Mouse (Mus musculus): ENCODE data around the gene Gm20388. TPM values are rescaled to one million over a fixed set of nuclear protein-coding genes. Genes with fewer than 3 reads are reported as not detected.

The Gm20388 gene
- polyA plus RNA-seq, 2 experiments, result 8.5 TPM; not detected in 1

DNA sequence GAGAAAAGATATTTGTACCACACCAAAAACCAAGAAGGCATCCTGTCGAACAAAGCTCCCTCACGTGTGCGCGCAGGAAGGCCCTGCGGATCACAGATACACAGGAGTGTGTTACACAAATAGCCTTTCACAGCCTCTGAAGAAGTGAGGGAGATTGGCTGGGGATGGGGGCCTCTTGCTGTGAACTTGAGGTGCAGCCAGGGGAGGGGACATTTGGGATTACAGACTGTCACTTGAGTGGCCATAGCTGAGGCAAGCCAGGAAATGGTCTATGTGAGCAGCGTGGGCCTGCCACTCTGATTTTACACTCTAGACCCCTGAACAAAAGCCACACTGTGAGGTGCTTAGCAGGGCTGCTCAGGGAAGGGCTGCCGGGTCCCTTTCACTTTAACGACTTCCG is 1601.1 kb downstream of the Gm20388 start:
- WGBS (ENCODE audit: insufficient replicate concordance), result 47% methylated on average over 9 of the region's 9 CpGs
- no peak overlapping the region for H3K4me2 ChIP-seq (ENCODE audit: low read depth)
- ATAC-seq (ENCODE audit: insufficient read depth) (no peak), DNase-seq (ENCODE audit: low read depth in 3 of 3, low spot score in 3 of 3) (no peak)
- H3K27me3 ChIP-seq (ENCODE audit: control insufficient read depth, insufficient read depth, low read length), result no peaks in the 10 kb centered on the region
- TF ChIP-seq EP300 (IDR thresholded peaks at IDR 0.05; ENCODE audit: low read depth), result no peak
- TF ChIP-seq CTCF (IDR thresholded peaks at IDR 0.05; ENCODE audit: low read depth), result no peak
- no peaks in the 10 kb centered on the region for H3K9me3 ChIP-seq (ENCODE audit: control insufficient read depth, low read length)
- no peak overlapping the region for H3K9ac ChIP-seq (replicated peaks)
- H3K36me3 ChIP-seq (replicated peaks; ENCODE audit: control insufficient read depth, insufficient read depth, low read depth), result no peaks in the 10 kb centered on the region
- no peak overlapping the region for H3K4me3 ChIP-seq (ENCODE audit: insufficient read depth in 1 of 2, low read depth in 2 of 2, low read length in 2 of 2)
- H3K27ac ChIP-seq, result no peak overlapping the region
- H3K4me1 ChIP-seq (replicated peaks; ENCODE audit: control insufficient read depth in 2 of 2, insufficient read depth in 2 of 2, low read length in 1 of 2), result no peaks in the 10 kb centered on the region

GRCm38 (mm10) chr8:121513429-121513828 is 1602.8 kb downstream of the Gm20388 start:
- Histone ChIP-seq H3K4me1 (replicated peaks; ENCODE audit: control insufficient read depth in 2 of 2, insufficient read depth in 2 of 2, low read length in 1 of 2) (no peaks in the 10 kb centered on the region), H3K4me2 (ENCODE audit: low read depth) (no peak overlapping the region), H3K9me3 (ENCODE audit: control insufficient read depth, low read length) (no peaks in the 10 kb centered on the region), H3K4me3 (ENCODE audit: insufficient read depth in 1 of 2, low read depth in 2 of 2, low read length in 2 of 2) (no peak overlapping the region), H3K36me3 (replicated peaks; ENCODE audit: control insufficient read depth, insufficient read depth, low read depth) (no peaks in the 10 kb centered on the region), H3K9ac (replicated peaks) (no peak overlapping the region), H3K27me3 (ENCODE audit: control insufficient read depth, insufficient read depth, low read length) (no peaks in the 10 kb centered on the region), H3K27ac (no peak overlapping the region)
- DNase-seq (ENCODE audit: low read depth in 3 of 3, low spot score in 3 of 3) (peak; percentile 11 to 32 (median 17)), ATAC-seq (ENCODE audit: insufficient read depth) (no peak)
- peak; percentile 85 for TF ChIP-seq CTCF (IDR thresholded peaks at IDR 0.05; ENCODE audit: low read depth)
- no peak for TF ChIP-seq EP300 (IDR thresholded peaks at IDR 0.05; ENCODE audit: low read depth)
- WGBS (ENCODE audit: insufficient replicate concordance), result 6% methylated on average over 12 of the region's 12 CpGs

DNA sequence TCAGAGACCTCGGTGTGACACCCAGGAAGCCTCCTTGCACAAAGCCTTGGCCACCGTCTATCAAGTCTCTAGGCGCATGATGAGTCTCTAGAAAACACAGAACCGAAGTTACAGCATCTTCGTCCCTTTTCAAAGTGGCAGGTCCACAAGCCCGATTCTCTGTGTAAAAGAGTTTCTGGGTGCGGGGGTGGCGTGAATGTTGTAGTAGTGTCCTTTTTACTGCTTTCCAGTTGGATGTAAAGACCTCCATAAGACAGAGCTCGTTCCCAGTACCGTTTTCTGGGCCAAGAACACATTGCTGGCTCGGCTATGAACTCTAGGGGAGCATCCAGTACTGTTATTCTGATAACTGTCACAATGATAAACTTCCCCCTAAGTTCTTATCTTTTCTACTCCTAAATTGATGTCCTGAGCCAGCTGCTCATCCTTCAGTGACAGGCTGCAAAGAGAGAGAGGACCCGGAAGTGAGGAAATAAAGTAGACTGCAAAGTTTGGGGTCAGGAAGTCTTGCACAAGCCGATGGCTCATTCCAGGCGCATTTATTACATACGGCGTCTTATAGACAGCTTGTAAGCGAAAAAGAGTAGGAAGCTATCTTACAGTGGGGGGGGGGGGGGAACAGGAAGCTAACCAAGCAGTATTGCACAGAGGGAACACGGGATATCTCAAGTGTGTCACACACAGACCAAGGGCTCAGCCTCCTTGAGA is 1614.6 kb downstream of the Gm20388 start:
- H3K9ac ChIP-seq (replicated peaks), result no peak overlapping the region
- H3K4me1 ChIP-seq (replicated peaks; ENCODE audit: control insufficient read depth in 2 of 2, insufficient read depth in 2 of 2, low read length in 1 of 2), result no peaks in the 10 kb centered on the region
- no peaks in the 10 kb centered on the region for H3K27me3 ChIP-seq (ENCODE audit: control insufficient read depth, insufficient read depth, low read length)
- DNase-seq (ENCODE audit: low read depth in 3 of 3, low spot score in 3 of 3) (no peak), ATAC-seq (ENCODE audit: insufficient read depth) (no peak)
- H3K4me3 ChIP-seq (ENCODE audit: insufficient read depth in 1 of 2, low read depth in 2 of 2, low read length in 2 of 2), result no peak overlapping the region
- H3K27ac ChIP-seq, result no peak overlapping the region
- H3K36me3 ChIP-seq (replicated peaks; ENCODE audit: control insufficient read depth, insufficient read depth, low read depth), result no peaks in the 10 kb centered on the region
- H3K9me3 ChIP-seq (ENCODE audit: control insufficient read depth, low read length), result no peaks in the 10 kb centered on the region
- WGBS (ENCODE audit: insufficient replicate concordance), result 48% methylated on average over 18 of the region's 18 CpGs
- TF ChIP-seq CTCF (IDR thresholded peaks at IDR 0.05; ENCODE audit: low read depth), result no peak
- no peak for TF ChIP-seq EP300 (IDR thresholded peaks at IDR 0.05; ENCODE audit: low read depth)
- H3K4me2 ChIP-seq (ENCODE audit: low read depth), result no peak overlapping the region

- no peaks in the 10 kb centered on the region for H3K27me3 ChIP-seq (ENCODE audit: control insufficient read depth, insufficient read depth, low read length)
- H3K4me3 ChIP-seq (ENCODE audit: insufficient read depth in 1 of 2, low read depth in 2 of 2, low read length in 2 of 2), result no peak overlapping the region
- DNase-seq (ENCODE audit: low read depth in 3 of 3, low spot score in 3 of 3), result no peak
- no peak overlapping the region for H3K27ac ChIP-seq
- no peak overlapping the region for H3K4me2 ChIP-seq (ENCODE audit: low read depth)
- H3K36me3 ChIP-seq (replicated peaks; ENCODE audit: control insufficient read depth, insufficient read depth, low read depth), result no peaks in the 10 kb centered on the region
- H3K9me3 ChIP-seq (ENCODE audit: control insufficient read depth, low read length), result no peaks in the 10 kb centered on the region
- no peaks in the 10 kb centered on the region for H3K4me1 ChIP-seq (replicated peaks; ENCODE audit: control insufficient read depth in 2 of 2, insufficient read depth in 2 of 2, low read length in 1 of 2)
- ATAC-seq (ENCODE audit: insufficient read depth), result no peak
- TF ChIP-seq EP300 (IDR thresholded peaks at IDR 0.05; ENCODE audit: low read depth) (no peak), CTCF (IDR thresholded peaks at IDR 0.05; ENCODE audit: low read depth) (no peak)
- H3K9ac ChIP-seq (replicated peaks), result no peak overlapping the region
- WGBS (ENCODE audit: insufficient replicate concordance), result 58% methylated on average over 6 of the region's 6 CpGs
Measured at GRCm38 (mm10) chr8:121526811-121527550, 1616.3 kb downstream of the Gm20388 start.

GRCm38 (mm10) chr8:121527751-121528150 is 1617.1 kb downstream of the Gm20388 start:
- no peak for ATAC-seq (ENCODE audit: insufficient read depth)
- no peaks in the 10 kb centered on the region for H3K9me3 ChIP-seq (ENCODE audit: control insufficient read depth, low read length)
- no peak for DNase-seq (ENCODE audit: low read depth in 3 of 3, low spot score in 3 of 3)
- no peak overlapping the region for H3K27ac ChIP-seq
- no peak overlapping the region for H3K4me2 ChIP-seq (ENCODE audit: low read depth)
- no peaks in the 10 kb centered on the region for H3K36me3 ChIP-seq (replicated peaks; ENCODE audit: control insufficient read depth, insufficient read depth, low read depth)
- H3K27me3 ChIP-seq (ENCODE audit: control insufficient read depth, insufficient read depth, low read length), result no peaks in the 10 kb centered on the region
- H3K9ac ChIP-seq (replicated peaks), result no peak overlapping the region
- TF ChIP-seq CTCF (IDR thresholded peaks at IDR 0.05; ENCODE audit: low read depth) (no peak), EP300 (IDR thresholded peaks at IDR 0.05; ENCODE audit: low read depth) (no peak)
- no peak overlapping the region for H3K4me3 ChIP-seq (ENCODE audit: insufficient read depth in 1 of 2, low read depth in 2 of 2, low read length in 2 of 2)
- 58% methylated on average over 9 of the region's 9 CpGs for WGBS (ENCODE audit: insufficient replicate concordance)
- H3K4me1 ChIP-seq (replicated peaks; ENCODE audit: control insufficient read depth in 2 of 2, insufficient read depth in 2 of 2, low read length in 1 of 2), result no peaks in the 10 kb centered on the region

Data from liver, embryonic 14.5 days (tissue).